11 mouse cellular contexts compared by ENCODE assay signal in the genomic region with DNA sequence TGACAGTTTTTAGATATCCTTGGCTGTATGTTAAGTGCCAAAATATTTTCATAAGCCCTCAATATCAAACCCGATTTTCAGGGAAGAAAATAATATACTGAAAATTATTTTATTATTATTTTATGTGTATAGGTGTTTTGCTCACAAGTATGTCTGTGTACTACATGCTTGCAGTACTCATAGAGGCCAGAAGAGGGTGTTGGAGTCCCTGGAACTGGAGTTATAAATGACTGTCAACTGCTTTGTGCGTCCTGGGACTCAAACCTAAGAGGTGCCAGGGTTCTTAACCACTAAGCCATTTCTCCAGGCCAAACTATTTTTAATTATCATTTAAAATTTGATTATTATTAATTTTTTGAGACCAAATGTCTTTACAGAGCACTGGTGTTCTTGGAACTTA.
DNase-seq lines count a peak whose midpoint lies in the region; ATAC-seq and TF ChIP-seq lines count a peak whose summit lies in the region.
"Had no signal": no experiment of that assay in that cellular context is flagged by ENCODE, and none has a peak within 500 bp of the region (broad histone marks: within the 10 kb centered on the region; RNA-seq: fewer than 3 reads in every experiment).

No protein-coding gene starts in this region.

- H3K27me3 ChIP-seq in lung, postnatal 0 days (replicated peaks; ENCODE audit: insufficient read depth, low read length): no peaks in the 10 kb centered on the region
- no peaks in the 10 kb centered on the region for H3K27me3 ChIP-seq in Patski
- H3K27me3 ChIP-seq: heart, embryonic 13.5 days; limb, embryonic 15.5 days had no signal

- CTCF ChIA-PET in Patski (lab: Charles Lee): no interaction called here

- H3K36me3 ChIP-seq in lung, postnatal 0 days (ENCODE audit: insufficient read depth, low read length): no peaks in the 10 kb centered on the region
- H3K36me3 ChIP-seq: heart, embryonic 13.5 days; limb, embryonic 15.5 days had no signal

- peak; percentile 64 for TF ChIP-seq CTCF in lung, postnatal 0 days (IDR thresholded peaks at IDR 0.05)
- TF ChIP-seq CTCF in lung, adult 2 months (IDR thresholded peaks at IDR 0.05; ENCODE audit: insufficient read depth, low read length): no peak
- peak; percentile 72 for TF ChIP-seq CTCF in Patski (IDR thresholded peaks at IDR 0.05)

- H3K4me3 ChIP-seq in lung, postnatal 0 days (ENCODE audit: low read depth, low read length): no peak overlapping the region
- no peak overlapping the region for H3K4me3 ChIP-seq in lung, adult 2 months (replicated peaks; ENCODE audit: extremely low read depth, low read depth, low read length)
- H3K4me3 ChIP-seq: heart, embryonic 13.5 days; limb, embryonic 15.5 days had no signal

- no peaks in the 10 kb centered on the region for H3K4me1 ChIP-seq in lung, postnatal 0 days (ENCODE audit: insufficient read depth, low read depth, low read length)
- no peaks in the 10 kb centered on the region for H3K4me1 ChIP-seq in lung, adult 2 months (ENCODE audit: control insufficient read depth, insufficient read depth, low read length)
- H3K4me1 ChIP-seq: heart, embryonic 13.5 days; limb, embryonic 15.5 days had no signal

- peak; percentile 17 for DNase-seq in heart, postnatal 4 days
- DNase-seq in heart, postnatal 14 days: no peak
- no peak for DNase-seq in lung, postnatal 0 days (ENCODE audit: low spot score)
- DNase-seq in lung, adult 2 months: no peak
- DNase-seq in Patski (ENCODE audit: low read depth, low spot score): no peak
- DNase-seq in retina, embryonic 14.5 days (ENCODE audit: low spot score): peak; percentile 25
- DNase-seq in cerebellum, adult 18-20 months: no peak
- no peak for DNase-seq in heart, adult 11 months
- DNase-seq: cerebellum, postnatal 25 days had no signal

- no peak for TF ChIP-seq POLR2A in lung, adult 2 months (IDR thresholded peaks at IDR 0.05; ENCODE audit: borderline replicate concordance, extremely low read depth, low read depth, low read length)

- WGBS in lung, postnatal 0 days: 46% methylated on average over 2 of the region's 2 CpGs
- 52% methylated on average over 2 of the region's 2 CpGs for WGBS in lung, adult 2 months

- intact Hi-C loops in heart, postnatal 14 days (cut with DNase I): loop anchor here (5.0 to 10.0 kb wide), 4 partner anchors 37 to 832 kb away; no protein-coding TSS in a partner anchor

- H3K9me3 ChIP-seq in lung, postnatal 0 days (ENCODE audit: low read length): no peaks in the 10 kb centered on the region
- H3K9me3 ChIP-seq: limb, embryonic 15.5 days had no signal

- POLR2A ChIA-PET in Patski (lab: Charles Lee): no interaction called here

- no peak for TF ChIP-seq EP300 in lung, postnatal 0 days (IDR thresholded peaks at IDR 0.05)

- no peak overlapping the region for H3K27ac ChIP-seq in lung, postnatal 0 days (ENCODE audit: low read length)
- H3K27ac ChIP-seq: heart, embryonic 13.5 days; limb, embryonic 15.5 days had no signal

- no peak overlapping the region for H3K4me2 ChIP-seq in lung, postnatal 0 days (replicated peaks; ENCODE audit: low read depth, low read length)
- H3K4me2 ChIP-seq: heart, embryonic 13.5 days; limb, embryonic 15.5 days had no signal

- in situ Hi-C loops in Patski (cut with MboI; ENCODE audit: low pct_unique_long_range_greater_than_20kb): loop anchor here (5.0 to 25.0 kb wide), 2 partner anchors 367 to 517 kb away; partner anchors contain the start of gene Kitl

- no peak overlapping the region for H3K9ac ChIP-seq in lung, postnatal 0 days (replicated peaks; ENCODE audit: low read depth)
- H3K9ac ChIP-seq: heart, embryonic 13.5 days; limb, embryonic 15.5 days had no signal

- no peak for ATAC-seq in lung, postnatal 0 days
- no peak for ATAC-seq in Patski

Comparison
In these comparisons a context has a peak if more than half of its experiments do, and no peak if none do; other contexts are left out.
1. DNase-seq: peak in heart, postnatal 4 days (single experiment) and retina, embryonic 14.5 days (single experiment); none in heart, postnatal 14 days (0 of 2), lung, postnatal 0 days (single experiment), lung, adult 2 months (single experiment), Patski (single experiment), cerebellum, adult 18-20 months (0 of 2) and heart, adult 11 months (single experiment).